Mouse (Mus musculus): ENCODE data around the gene Mphosph9.

- no peak for TF ChIP-seq CTCF (IDR thresholded peaks at IDR 0.05; ENCODE audit: low read depth)
- TF ChIP-seq EP300 (IDR thresholded peaks at IDR 0.05; ENCODE audit: low read depth) = no peak
These were observed 36.6 kb upstream of the Mphosph9 start for GRCm38 (mm10) chr5:124364173-124364918.
